Mouse (Mus musculus) heart, adult 8-10 months (tissue): ENCODE measurements around the gene Gas6. TPM values are rescaled to one million over a fixed set of nuclear protein-coding genes. Genes with fewer than 3 reads are reported as not detected.

ENCODE experiments used
- DNase-seq: peaks from one replicate; pipeline ENCODE4 v3.0.0; 2022; ENCODE audit warnings: low spot score
- total RNA-seq, 4 experiments: library from RNA; stranded (reverse); gene quantifications; 2 replicates each; pipeline ENCODE4 v1.2.4; 2022

The Gas6 gene
- total RNA-seq, 4 experiments from 2014 or later, result 113 to 140 (median 124) TPM

GRCm38 (mm10) chr8:13461843-13462242 lies 32.4 kb downstream of the Gas6 start:
- DNase-seq, result peak; percentile 80

DNA sequence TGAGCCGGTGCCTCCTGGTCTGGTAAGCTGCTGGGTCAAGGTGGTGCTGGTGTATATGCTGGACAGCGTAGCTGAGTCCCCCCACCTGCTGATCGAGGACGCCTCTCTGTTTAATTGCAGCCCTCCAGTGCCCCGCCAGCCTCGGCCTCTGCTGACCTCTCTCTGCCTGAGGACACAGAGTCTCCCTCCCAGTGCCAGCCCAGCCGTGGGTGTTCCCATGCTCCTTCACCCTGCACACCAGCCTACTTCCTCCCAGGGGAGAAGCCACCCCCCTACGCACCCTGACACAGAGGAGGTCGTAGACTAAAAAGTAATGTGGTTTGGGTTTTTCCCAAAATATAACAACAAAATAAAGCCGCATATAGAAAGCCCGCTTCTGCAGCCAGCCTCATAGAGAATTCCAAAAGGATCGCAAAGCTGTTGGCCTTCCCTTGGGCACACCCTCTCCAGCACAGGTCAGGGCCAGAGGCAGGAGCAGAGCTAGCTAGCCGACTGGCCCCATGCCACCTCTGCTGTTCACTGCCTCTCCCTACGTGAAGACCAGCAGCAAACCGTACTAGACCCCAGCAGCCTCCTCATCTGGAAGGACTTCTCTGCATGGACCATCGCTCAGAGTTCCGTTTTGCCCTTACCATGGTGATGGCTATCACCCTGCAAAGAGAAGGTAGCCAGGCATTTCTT lies 33.1 kb downstream of the Gas6 start:
- no peak for DNase-seq

DNA sequence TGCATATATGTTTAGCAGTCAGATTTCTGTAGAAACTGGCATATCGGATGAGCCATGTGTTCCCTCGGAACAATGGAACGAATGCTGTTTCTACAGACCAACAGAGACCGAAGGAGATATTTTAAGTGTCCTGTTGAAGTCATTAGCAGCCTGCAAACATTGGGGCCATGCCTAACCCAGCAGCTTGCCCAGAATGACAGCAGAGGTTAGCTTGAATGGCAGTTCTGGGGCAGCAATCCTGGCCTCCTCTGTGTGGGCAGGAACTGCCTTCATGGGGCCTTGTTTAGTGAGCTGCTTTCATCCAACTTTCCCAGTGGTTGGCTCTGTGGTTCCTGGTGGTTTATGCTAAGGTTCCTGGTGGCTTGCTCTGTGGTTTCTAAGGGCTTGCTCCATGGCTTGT lies 34.9 kb downstream of the Gas6 start:
- DNase-seq, result no peak

DNA sequence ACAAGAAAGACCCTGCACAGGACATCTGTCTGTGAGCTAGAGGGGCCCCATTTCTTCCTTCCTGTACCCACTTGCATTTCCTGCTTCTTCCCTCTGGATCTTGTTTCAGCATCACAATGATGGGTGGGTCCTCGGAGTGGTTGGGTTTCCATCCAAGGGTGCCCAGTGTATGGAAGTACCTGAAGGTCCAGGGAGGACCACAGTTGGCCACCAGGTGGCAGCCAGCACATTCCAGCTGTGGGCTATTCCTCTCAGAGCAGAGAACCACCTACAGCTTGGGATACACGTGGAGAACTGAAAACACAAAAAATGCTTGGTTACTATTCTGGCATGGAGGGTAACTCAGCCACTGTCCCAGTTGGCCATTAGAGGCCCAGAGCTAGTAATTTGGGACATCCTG lies 39.0 kb downstream of the Gas6 start:
- DNase-seq, result peak; percentile 49

- no peak for DNase-seq
Measured at GRCm38 (mm10) chr8:13454341-13455113, 39.8 kb downstream of the Gas6 start.

GRCm38 (mm10) chr8:13451747-13452277 lies 42.5 kb downstream of the Gas6 start:
- no peak for DNase-seq

- no peak for DNase-seq
Measured at GRCm38 (mm10) chr8:13448145-13448544, 46.1 kb downstream of the Gas6 start.

GRCm38 (mm10) chr8:13446456-13446855 lies 47.8 kb downstream of the Gas6 start:
- DNase-seq, result no peak

DNA sequence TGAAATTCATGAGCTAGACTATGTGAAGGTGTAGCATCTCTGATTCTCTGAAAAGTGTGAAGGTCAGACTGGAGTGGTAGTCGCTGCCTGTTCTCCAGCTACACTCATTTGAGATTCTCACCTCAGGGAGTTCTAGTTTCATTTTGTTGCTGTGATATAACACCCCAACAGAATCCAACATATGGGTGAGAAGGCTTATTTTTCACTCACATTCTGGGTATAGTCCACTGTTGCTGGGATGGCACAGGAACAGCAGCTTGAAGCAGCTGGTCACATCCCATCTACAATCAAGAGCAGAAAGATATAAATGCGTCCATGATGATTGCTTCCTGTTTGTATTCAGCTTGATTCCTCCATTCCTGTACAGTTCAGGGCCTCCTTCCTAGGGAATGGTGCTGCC lies 52.1 kb downstream of the Gas6 start:
- no peak for DNase-seq

DNA sequence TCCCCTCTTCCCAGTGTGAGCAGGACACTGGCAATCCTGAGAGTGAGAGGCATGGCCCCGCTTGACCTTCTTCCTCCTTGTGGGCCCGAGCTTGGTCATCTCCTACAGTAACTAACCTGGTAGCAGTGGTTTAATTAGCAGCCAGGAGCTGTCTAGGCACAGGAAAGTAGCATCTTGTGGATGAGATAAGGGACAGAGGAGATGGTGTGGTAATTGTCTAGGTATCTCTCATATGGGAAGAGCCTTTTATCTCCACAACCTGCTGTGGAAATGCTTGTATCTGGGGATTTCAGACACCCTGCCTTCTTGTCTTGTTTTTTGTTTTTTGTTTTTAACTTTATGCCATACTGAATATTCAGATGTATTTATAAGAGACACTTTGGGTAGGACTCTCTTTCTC lies 56.8 kb downstream of the Gas6 start:
- no peak for DNase-seq

DNA sequence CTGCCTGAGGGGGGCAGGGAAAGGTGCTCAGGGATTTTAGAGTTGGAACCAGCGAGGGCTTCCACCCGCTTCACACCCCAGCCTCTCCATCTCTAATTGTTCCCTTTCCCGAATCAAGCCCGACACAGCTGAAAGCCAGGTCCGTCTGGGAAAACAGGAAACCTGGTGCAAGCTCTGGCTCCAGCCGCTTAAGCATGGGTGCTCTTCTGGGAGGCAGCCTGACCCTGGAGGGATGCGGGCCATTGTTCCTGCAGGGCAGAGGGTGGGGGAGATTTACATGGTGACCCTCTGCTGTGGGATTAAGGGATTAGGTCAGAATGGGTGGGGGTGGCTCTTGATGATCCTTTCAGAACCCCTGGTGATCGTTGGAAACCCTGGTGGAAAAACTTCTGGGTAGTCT lies 58.2 kb downstream of the Gas6 start:
- no peak for DNase-seq

- DNase-seq, result no peak
Measured at GRCm38 (mm10) chr8:13434889-13435288, 59.4 kb downstream of the Gas6 start, which contains the start of gene Tmem255b. Gene Tmem255b (plus strand): TSS chr8:13435189.

DNA sequence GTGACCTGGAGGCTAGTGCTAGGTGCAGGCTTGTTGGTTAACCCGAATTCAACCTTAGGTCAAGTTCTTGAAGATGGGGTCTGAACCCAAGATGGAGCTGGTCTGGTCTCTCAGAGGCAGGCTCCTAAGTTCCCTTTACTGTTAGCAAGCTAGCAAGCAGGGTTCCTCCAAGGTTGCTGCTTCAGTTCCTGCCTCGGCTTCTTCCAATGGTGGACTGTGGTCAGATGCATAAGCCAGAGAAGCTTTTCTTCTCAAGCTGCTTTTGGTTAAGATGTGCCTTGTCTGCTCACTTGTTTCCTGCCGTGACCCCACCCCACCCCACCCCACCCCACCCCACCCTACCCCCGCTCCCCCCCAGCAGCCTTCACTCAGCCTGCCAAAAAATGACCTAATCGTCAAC lies 61.2 kb downstream of the Gas6 start:
- no peak for DNase-seq

GRCm38 (mm10) chr8:13430866-13431265 lies 63.4 kb downstream of the Gas6 start:
- DNase-seq, result peak; percentile 62

DNA sequence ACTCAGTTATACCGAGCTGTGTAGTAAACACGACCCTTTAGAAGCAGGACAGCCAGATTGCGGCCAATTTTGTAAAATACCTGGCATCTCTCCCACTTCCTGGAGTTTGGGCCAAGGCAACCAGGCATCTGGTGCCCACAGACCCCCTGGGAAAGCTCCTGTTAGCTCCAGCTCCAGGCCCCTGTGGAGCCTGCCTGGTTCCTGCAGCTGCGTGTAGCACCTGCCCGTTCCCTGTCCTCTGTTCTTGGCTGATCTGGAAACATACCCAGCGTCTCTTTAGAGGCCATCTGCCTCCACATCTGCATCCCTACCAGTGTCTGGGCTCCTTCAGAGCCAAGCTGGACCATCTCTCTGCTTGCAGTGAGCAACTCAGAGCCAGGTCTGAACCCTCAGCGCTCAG lies 63.9 kb downstream of the Gas6 start:
- DNase-seq, result no peak

DNA sequence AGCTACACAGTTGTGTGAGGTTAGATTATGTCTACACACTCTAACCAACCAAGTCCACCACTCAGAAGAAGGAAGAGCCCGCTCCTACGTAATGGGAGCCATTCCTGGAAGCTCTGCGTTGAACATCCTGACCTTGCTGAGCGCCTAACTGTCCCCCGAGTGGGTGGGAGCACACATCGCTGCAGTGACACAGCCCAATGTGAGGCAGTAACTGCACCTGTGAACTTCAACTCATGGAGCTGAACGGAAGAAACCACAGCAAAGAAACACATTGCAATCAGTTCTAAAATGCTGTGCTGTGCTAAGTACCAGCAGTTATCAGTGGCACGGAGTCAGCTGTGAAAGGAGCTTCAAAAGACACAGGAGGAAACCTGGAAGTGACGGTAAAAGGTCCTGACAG lies 66.1 kb downstream of the Gas6 start:
- DNase-seq, result no peak

DNA sequence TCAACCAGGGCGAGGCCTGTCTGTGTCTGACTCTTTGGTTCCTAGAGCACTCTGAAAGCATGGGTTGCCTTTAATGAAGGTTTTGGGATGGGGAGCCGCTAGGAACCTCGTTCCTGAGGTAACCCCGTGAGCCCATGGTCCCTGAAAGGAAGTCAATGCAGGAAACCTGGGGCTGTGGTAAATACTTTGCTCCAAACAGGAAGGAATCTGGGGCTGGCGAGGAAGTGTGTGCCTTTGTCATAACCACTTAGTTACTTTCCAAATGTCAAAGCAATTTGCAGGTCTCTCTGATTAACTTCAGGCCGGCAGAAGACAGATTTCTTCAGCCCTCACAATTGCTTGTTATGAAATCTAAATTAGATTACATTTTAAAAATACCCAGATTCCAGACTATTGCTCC lies 66.9 kb downstream of the Gas6 start:
- peak; percentile 59 for DNase-seq

DNA sequence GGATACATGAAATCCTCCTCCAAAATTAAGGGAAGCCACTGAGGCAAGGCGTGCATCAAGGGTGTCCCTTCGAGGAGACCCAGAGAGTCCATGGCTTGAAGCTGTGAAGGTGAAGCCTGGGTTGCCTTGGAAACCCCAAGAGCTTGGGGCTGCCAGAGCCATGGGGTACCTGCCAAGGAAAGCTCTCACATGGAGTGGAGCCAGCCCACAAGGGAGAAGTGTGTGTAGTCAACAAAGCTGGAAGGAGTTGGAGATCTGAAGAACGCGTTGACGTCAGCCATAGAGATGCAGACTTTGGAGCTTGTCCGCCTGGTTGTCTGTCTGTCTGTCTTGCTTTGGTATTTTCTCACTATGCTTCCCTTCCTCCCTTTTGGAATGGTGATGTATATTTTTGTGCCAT lies 73.3 kb downstream of the Gas6 start:
- no peak for DNase-seq

DNA sequence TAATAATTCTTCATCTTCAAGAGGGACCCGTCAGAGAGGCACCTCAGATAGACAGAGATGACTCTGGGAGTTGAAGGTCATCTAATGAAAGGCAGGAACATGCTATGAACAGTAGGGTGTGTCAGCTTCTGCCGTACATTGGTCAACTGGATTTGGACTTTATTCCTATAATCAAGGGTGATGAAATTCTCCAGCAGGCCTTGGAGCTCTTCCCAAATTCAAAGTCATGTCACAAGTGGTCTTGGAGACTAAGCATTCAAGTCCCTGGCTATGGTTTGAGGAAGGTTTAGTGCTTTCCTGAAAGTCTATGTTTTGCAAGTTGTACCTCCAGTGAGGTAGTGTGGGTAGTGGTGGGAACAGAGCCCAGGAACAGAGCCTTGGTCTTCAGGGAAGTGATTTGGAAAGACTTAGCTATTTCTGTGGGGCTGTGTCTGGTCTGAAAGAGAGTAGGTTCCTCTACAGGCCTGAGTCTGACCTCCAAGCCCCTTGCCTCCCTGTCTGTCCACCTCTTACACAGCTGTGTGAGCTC lies 75.1 kb downstream of the Gas6 start:
- DNase-seq, result no peak

DNA sequence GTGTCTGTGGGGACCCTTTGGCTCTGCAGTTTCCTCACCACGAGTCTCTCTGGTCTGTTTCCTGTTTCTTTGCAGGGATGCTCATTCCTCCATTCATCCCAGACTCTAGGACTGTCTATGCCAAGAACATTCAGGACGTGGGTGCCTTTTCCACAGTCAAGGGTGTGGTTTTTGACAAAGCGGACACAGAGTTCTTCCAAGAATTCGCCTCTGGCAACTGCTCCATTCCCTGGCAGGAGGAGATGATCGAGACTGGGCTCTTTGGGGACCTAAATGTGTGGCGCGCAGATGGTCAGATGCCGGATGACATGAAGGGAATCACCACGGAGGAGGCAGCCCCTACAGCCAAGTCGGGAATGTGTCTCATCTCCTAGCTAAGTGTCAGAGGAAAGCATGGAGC lies 78.4 kb downstream of the Gas6 start:
- no peak for DNase-seq
